Mouse (Mus musculus) left cerebral cortex, adult 11 months (tissue): ENCODE data around the gene Alkbh6.

ENCODE experiments used
- DNase-seq: peaks from one replicate; pipeline ENCODE4 v3.0.0; 2022; ENCODE audit warnings: low spot score

The Alkbh6 gene

GRCm38 (mm10) chr7:30295103-30295502 lies 13.4 kb upstream of the Alkbh6 start:
- DNase-seq: no peak

- no peak for DNase-seq
Measured at GRCm38 (mm10) chr7:30296816-30297215, 11.7 kb upstream of the Alkbh6 start.

GRCm38 (mm10) chr7:30297266-30297665 lies 11.3 kb upstream of the Alkbh6 start:
- DNase-seq: no peak

- DNase-seq: no peak
Measured at GRCm38 (mm10) chr7:30300914-30301313, 7.6 kb upstream of the Alkbh6 start.

- no peak for DNase-seq
Measured at GRCm38 (mm10) chr7:30306083-30306779, 2.3 kb upstream of the Alkbh6 start.

- DNase-seq: no peak
Measured at GRCm38 (mm10) chr7:30309395-30310129, 1.0 kb downstream of the Alkbh6 start.

GRCm38 (mm10) chr7:30310136-30310535 lies 1.6 kb downstream of the Alkbh6 start:
- no peak for DNase-seq

GRCm38 (mm10) chr7:30313666-30314320 lies 5.3 kb downstream of the Alkbh6 start:
- DNase-seq: no peak

GRCm38 (mm10) chr7:30314721-30315155 lies 6.2 kb downstream of the Alkbh6 start, which contains the start of gene Syne4:
Gene Syne4, plus strand, starts transcription at chr7:30314807.
- no peak for DNase-seq

- DNase-seq: no peak
Measured at GRCm38 (mm10) chr7:30315559-30316529, 7.3 kb downstream of the Alkbh6 start.

- no peak for DNase-seq
Measured at GRCm38 (mm10) chr7:30318142-30318541, 9.6 kb downstream of the Alkbh6 start.

- DNase-seq: no peak
Measured at GRCm38 (mm10) chr7:30320946-30321345, 12.4 kb downstream of the Alkbh6 start.

- DNase-seq: peak; percentile 55
Measured at GRCm38 (mm10) chr7:30321539-30322284, 13.2 kb downstream of the Alkbh6 start, which contains the start of gene E130208F15Rik. Gene E130208F15Rik, plus strand, starts transcription at chr7:30321740.

GRCm38 (mm10) chr7:30322285-30322667 lies 13.8 kb downstream of the Alkbh6 start:
- DNase-seq: peak; percentile 97

GRCm38 (mm10) chr7:30322865-30323264 lies 14.3 kb downstream of the Alkbh6 start:
- no peak for DNase-seq

- no peak for DNase-seq
Measured at GRCm38 (mm10) chr7:30323795-30324194, 15.3 kb downstream of the Alkbh6 start, which contains the start of gene Sdhaf1. Gene Sdhaf1, minus strand, starts transcription at chr7:30323895.

GRCm38 (mm10) chr7:30324300-30324944 lies 15.9 kb downstream of the Alkbh6 start:
- DNase-seq: peak; percentile 58

GRCm38 (mm10) chr7:30325364-30325763 lies 16.8 kb downstream of the Alkbh6 start:
- DNase-seq: no peak

GRCm38 (mm10) chr7:30326427-30326826 lies 17.9 kb downstream of the Alkbh6 start:
- DNase-seq: no peak

GRCm38 (mm10) chr7:30327140-30327539 lies 18.6 kb downstream of the Alkbh6 start:
- no peak for DNase-seq
